Mouse (Mus musculus) embryonic fibroblast, embryonic 13.5 days (primary cell): ENCODE results near the gene Tmem145. TPM values are rescaled to one million over a fixed set of nuclear protein-coding genes. Genes with fewer than 3 reads are reported as not detected.

Experiments used
- H3K27ac ChIP-seq: 2 replicates; pipeline ENCODE4 v1.5.1; 2012; ENCODE audit warnings: low read length, control low read depth, inconsistent platforms; ENCODE audit not compliant: insufficient read depth
- H3K4me1 ChIP-seq: 2 replicates; pipeline ENCODE4 v1.6.1; 2011; ENCODE audit warnings: low read length; ENCODE audit not compliant: control insufficient read depth, insufficient read depth
- H3K4me3 ChIP-seq: 2 replicates; pipeline ENCODE4 v1.5.1; 2011; ENCODE audit warnings: mild to moderate bottlenecking, control low read depth, low read length; ENCODE audit not compliant: insufficient read depth
- CTCF ChIP-seq: IDR thresholded peaks from 2 replicates; pipeline ENCODE4 v1.5.1; 2011; ENCODE audit warnings: mild to moderate bottlenecking, control low read depth, low read length, moderate library complexity, borderline replicate concordance; ENCODE audit not compliant: insufficient read depth
- POLR2A ChIP-seq: IDR thresholded peaks from 2 replicates; pipeline ENCODE4 v1.6.1; 2011; ENCODE audit warnings: low read depth, mild to moderate bottlenecking, control low read depth, low read length, moderate library complexity
- polyA plus RNA-seq: library from polyadenylated mRNA; stranded (reverse); fragments of >200 nt; gene quantifications from 2 replicates; pipeline ENCODE4 v1.2.4, GENCODE M21; 2011; ENCODE audit warnings: low read depth; ENCODE audit not compliant: missing spikeins, insufficient read length

Gene Tmem145
- polyA plus RNA-seq, 1 experiment: not detected

- Histone ChIP-seq H3K27ac (peak overlapping the region; percentile 45; the same call in 1 of the 2 replicates), H3K4me1 (peaks cover 7% of the 10 kb centered on the region), H3K4me3 (peak overlapping the region; percentile 83)
- TF ChIP-seq POLR2A (0 out of 2 replicates have a peak, but pooled peaks have one; percentile 11), CTCF (no peak)
These were observed 36.2 kb upstream of the Tmem145 start for GRCm38 (mm10) chr7:25269545-25270271.

DNA sequence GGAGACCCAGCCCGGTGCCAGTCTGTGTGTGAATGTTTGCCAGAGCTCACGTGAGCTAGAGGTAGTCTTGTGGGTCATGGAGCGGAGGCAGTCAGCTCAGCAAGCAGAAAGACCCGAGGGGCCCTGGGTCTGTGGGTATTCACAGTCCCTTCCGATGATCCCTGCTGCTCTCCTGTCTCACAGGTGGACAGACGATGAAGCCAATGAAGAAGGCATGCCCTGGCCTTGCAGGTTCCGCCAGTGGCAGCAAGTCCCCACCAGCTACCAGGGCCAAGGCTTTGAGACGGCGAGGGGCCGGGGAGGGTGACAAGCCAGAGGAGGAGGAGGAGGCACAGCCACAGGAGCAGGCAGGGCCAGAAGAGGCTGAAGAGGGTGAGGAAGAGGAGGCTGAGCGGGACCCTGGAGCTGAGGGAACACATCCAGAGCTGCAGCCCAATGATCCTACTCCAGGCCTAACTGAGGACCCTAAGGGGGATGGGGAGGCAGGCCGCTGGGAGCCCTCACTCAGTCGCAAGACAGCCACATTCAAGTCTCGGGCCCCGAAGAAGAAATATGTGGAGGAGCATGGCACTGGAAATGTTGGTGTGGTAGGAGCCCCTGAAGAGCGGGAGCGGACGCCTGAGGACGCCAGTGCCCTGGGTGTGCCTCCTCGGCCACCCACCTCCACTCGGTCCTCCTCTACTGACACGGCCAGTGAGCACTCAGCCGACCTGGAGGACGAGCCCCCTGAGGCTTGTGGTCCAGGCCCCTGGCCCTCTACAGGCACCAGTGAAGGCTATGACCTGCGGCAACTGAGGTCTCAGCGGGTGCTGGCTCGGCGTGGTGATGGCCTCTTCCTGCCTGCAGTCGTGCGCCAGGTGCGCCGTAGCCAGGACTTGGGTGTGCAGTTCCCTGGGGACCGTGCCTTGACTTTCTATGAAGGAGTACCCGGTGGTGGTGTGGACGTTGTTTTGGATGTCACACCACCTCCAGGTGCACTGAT lies 35.0 kb upstream of the Tmem145 start:
- H3K27ac ChIP-seq: no peak overlapping the region
- H3K4me1 ChIP-seq: peaks cover 12% of the 10 kb centered on the region
- TF ChIP-seq CTCF: no peak
- TF ChIP-seq POLR2A: no peak
- no peak overlapping the region for H3K4me3 ChIP-seq

DNA sequence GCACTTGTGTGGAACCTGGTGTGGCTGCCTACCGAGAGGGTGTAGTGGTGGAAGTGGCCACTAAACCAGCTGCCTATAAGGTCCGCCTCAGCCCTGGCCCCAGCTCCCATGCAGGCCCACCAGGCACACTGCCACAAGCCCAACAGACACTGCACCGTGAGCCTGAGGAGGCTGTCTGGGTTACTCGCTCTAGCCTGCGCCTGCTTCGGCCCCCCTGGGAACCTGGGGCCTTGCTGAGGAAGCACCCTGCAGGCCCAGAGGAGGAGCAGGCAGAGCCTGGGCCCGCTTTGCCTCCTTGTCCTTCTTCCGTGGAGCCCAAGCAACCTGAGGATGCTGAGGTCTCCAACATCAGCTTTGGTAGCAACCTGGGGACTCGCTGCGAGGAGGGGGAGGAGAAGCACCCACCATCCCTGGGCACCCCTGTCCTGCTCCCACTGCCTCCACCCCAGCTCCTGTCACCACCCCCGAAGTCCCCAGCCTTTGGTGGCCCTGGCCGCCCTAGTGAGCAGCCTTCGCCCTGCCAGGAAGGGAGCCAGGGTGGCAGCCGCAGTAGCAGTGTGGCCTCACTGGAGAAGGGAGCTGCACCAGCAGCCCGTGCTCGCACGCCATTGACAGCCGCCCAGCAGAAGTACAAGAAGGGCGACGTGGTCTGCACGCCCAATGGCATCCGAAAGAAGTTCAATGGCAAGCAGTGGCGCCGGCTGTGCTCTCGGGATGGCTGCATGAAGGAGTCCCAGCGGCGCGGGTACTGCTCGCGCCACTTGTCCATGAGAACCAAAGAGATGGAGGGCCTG lies 34.1 kb upstream of the Tmem145 start:
- TF ChIP-seq CTCF (no peak), POLR2A (no peak)

GRCm38 (mm10) chr7:25272445-25273258 lies 33.3 kb upstream of the Tmem145 start:
- TF ChIP-seq CTCF (no peak), POLR2A (no peak)
- no peak overlapping the region for H3K4me3 ChIP-seq
- H3K27ac ChIP-seq: no peak overlapping the region
- H3K4me1 ChIP-seq: peaks cover 17% of the 10 kb centered on the region

More for the DNA sequence above, 34.1 kb upstream of the Tmem145 start:
- Histone ChIP-seq H3K27ac (no peak overlapping the region), H3K4me3 (no peak overlapping the region), H3K4me1 (peaks cover 15% of the 10 kb centered on the region)

GRCm38 (mm10) chr7:25273259-25274241 lies 32.4 kb upstream of the Tmem145 start:
- no peak for TF ChIP-seq POLR2A
- Histone ChIP-seq H3K4me1 (peaks cover 17% of the 10 kb centered on the region), H3K27ac (no peak overlapping the region), H3K4me3 (no peak overlapping the region)

- Histone ChIP-seq H3K27ac (no peak overlapping the region), H3K4me3 (no peak overlapping the region), H3K4me1 (peaks cover 17% of the 10 kb centered on the region)
- TF ChIP-seq POLR2A: no peak
- TF ChIP-seq CTCF: no peak
These were observed 31.3 kb upstream of the Tmem145 start for GRCm38 (mm10) chr7:25274571-25274970.

DNA sequence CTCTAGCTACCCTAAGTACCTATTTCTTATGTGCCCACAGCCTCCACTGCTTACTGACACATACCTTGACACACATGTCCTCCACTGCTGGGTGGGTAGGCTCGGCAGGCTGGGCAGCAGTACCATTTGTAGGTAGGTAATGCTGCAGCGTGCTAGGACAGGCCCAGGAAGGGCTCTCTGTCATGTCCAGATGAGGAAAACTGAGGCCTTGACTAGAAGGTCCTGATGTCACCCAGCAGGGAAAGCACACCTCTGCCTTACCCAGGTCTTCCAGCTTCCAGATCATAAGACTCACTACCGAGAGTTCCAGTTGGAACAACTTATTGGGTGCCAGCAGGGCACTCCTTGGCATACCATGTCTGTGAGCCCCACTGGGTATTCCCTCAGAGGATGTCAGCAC lies 30.9 kb upstream of the Tmem145 start:
- H3K4me1 ChIP-seq: peaks cover 14% of the 10 kb centered on the region
- H3K4me3 ChIP-seq: no peak overlapping the region
- no peak overlapping the region for H3K27ac ChIP-seq
- TF ChIP-seq POLR2A (no peak), CTCF (no peak)

DNA sequence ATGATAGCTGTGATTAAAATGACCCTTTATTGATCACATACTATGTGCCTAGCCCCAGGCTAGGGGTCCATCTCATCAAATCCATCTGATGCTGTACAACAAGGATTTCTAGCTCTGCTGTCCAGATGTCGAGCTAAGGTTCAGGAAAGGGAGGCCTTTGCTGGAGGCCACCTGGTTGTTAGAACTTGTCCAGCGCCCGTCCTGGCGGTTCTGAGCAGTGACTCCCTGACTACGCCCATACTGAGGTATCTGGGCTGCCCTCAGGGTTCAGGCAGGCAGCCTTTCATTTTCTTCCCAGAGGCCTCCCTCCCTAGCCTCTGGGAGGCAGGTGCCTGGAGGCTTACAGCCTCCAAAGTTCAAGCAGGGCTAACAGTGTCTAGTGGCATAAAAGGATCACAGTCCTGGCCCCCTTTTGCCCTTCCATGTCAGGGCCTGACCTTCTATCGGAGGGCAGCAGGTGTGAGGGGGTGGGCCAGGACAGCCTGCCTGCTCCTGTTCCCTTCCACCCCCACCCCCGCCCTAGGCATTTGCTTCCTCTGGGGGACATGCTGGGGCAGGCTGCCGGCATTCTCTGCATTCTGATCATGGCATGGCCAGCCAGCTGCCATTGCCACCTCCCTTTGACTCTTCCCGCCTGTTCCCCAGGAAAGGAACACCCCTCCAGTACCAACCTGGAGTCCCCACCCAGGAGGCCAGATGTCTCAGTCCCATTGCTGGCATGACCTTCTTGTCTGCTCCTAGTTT lies 30.2 kb upstream of the Tmem145 start:
- no peak overlapping the region for H3K4me3 ChIP-seq
- peaks cover 14% of the 10 kb centered on the region for H3K4me1 ChIP-seq
- peak overlapping the region; percentile 28 for H3K27ac ChIP-seq
- TF ChIP-seq CTCF (no peak), POLR2A (no peak)
